Mouse (Mus musculus): ENCODE data around the gene Gm29644.
"Not testable (repeated sequence)": the region's sequence is repeated elsewhere in the genome, so short reads cannot be mapped to it uniquely, and the experiment has no call there.

Gene Gm29644

DNA sequence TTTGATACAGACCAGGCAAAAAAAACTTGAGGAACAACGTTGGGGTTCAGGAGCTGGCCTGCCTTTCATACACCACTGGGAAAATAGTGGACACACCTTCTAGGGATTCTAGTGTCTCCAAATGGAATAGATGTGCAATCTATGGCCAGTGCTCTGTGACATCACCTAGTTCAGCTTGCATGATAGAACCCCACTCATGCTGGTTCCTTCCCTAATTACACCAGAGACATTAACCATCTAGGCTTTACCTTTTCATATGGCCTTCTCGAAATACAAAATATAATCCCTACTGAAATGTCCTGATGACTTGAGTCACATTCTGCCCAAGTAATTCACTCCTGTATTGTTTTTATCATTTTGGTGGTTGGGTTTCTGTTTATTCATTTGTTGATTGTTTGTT is at the start of gene Gm29644, which contains the start of gene Gm29423:
Gene Gm29644 (minus strand): TSS at position 157 of the 400 bp plus-strand sequence.
Gene Gm29423 (minus strand): TSS at position 101 of the 400 bp plus-strand sequence.
- not testable (repeated sequence) for DNase-seq (ENCODE audit: extremely low spot score, low spot score)

DNA sequence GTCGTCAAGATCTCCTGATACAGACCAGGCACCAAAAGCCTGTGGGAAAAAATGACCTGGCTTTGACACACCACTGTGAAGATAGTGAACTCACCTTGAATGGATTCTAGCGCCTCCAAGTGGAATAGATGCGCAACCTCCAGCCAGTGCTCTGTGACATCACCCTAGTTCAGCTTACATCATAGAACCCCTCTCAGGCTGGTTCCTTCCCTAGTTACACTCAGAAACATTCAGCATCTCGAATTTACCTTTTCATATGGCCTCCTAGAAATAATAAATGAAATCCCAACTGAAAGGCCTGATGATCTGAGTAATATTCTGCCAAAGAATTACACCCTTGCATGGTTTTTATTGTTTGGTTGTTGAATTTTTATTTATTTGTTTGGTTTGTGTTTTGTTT is 29.6 kb downstream of the Gm29644 start, which contains the start of gene Gm21118:
Gene Gm21118 (minus strand): TSS at position 101 of the 400 bp plus-strand sequence.
- DNase-seq (ENCODE audit: extremely low spot score, low spot score), result not testable (repeated sequence)

Data from neural tube, embryonic 10.5 days (tissue).